Mouse (Mus musculus) G1E (cell line): ENCODE measurements around the gene Ahcyl2. TPM values are rescaled to one million over a fixed set of nuclear protein-coding genes. Genes with fewer than 3 reads are reported as not detected.
"Not testable (repeated sequence)": the region's sequence is repeated elsewhere in the genome, so short reads cannot be mapped to it uniquely, and the experiment has no call there.

Experiments used
- ATAC-seq: 2 replicates; pipeline ENCODE4 v1.8.0; 2016; ENCODE audit warnings: mild to moderate bottlenecking; ENCODE audit not compliant: insufficient number of reproducible peaks, poor library complexity, low FRiP score, severe bottlenecking; ENCODE audit errors: extremely low read depth
- DNase-seq: peaks from one replicate; pipeline ENCODE4 v3.0.0; 2012; ENCODE audit warnings: low spot score
- H3K27me3 ChIP-seq: 2 replicates; pipeline ENCODE4 v1.6.1; 2012; ENCODE audit warnings: mild to moderate bottlenecking, low read length, inconsistent platforms; ENCODE audit not compliant: insufficient read depth
- H3K36me3 ChIP-seq: replicated peaks from 2 replicates; pipeline ENCODE3; 2012; ENCODE audit warnings: mild to moderate bottlenecking, inconsistent platforms
- H3K4me1 ChIP-seq: 2 replicates; pipeline ENCODE4 v1.6.1; 2012; ENCODE audit warnings: low read depth, low read length, inconsistent platforms, mixed read lengths; ENCODE audit not compliant: insufficient read depth
- H3K4me3 ChIP-seq: 2 replicates; pipeline ENCODE4 v1.5.1; 2012; ENCODE audit warnings: low read depth, mild to moderate bottlenecking, inconsistent platforms, low read length, moderate library complexity, mixed read lengths
- H3K9me3 ChIP-seq: replicated peaks from 2 replicates; pipeline ENCODE4 v1.6.1; 2012; ENCODE audit warnings: inconsistent platforms
- CTCF ChIP-seq: IDR thresholded peaks from 2 replicates; pipeline ENCODE4 v1.5.1; 2012; ENCODE audit warnings: low read depth, low read length, inconsistent platforms, mixed read lengths
- GATA1 ChIP-seq: IDR thresholded peaks from 2 replicates; pipeline ENCODE4 v1.6.1; 2012; ENCODE audit warnings: borderline replicate concordance, low read length, inconsistent platforms, mixed read lengths
- GATA2 ChIP-seq: IDR thresholded peaks from 2 replicates; pipeline ENCODE4 v1.6.1; 2012; ENCODE audit warnings: low read depth, low read length, inconsistent platforms, borderline replicate concordance
- POLR2AphosphoS5 ChIP-seq: IDR thresholded peaks from 2 replicates; pipeline ENCODE4 v1.6.1; 2012; ENCODE audit warnings: low read depth, low read length, inconsistent platforms; ENCODE audit not compliant: insufficient replicate concordance
- TAL1 ChIP-seq: conservative IDR thresholded peaks from 2 replicates; pipeline ENCODE4 v1.6.1; 2012; ENCODE audit warnings: low read depth, low read length, inconsistent platforms, mixed read lengths
- polyA plus RNA-seq: library from polyadenylated mRNA; stranded (reverse); fragments of >175 nt; gene quantifications from 2 replicates; pipeline ENCODE4 v1.2.3, GENCODE M21; 2012
- total RNA-seq, 2 experiments: library from RNA; stranded (forward) in 1 of 2; stranded (reverse) in 1 of 2; fragments of 200-1000 nt in 1 of 2; fragments of >200 nt in 1 of 2; fragmentation: Nextera tagmentation in 1 of 2; gene quantifications; 2 replicates each; pipeline ENCODE4 v1.2.3; 2014 to 2017

The Ahcyl2 gene
- total and polyA plus RNA-seq, 3 experiments: 21.7 to 81.5 (median 45.0) TPM

DNA sequence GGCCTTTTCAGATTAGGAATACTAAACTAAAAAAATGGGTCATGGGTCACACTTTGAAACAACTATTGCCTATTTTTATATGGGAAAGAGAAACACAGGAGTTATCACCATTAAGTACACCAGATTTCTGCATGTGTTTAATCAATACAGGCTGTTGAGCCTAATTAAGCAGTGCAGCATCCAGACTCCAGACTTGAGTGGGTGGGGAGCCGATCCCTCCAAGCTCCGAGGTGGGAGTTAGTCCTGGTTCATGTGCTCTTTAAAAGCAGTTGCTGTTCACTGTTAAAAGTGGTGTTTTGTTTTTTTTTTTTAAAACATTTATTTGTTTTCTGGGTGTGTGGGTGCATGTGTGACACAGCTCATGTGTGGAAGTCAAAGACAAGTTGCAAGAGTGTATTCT, 37.6 kb downstream of the Ahcyl2 start:
- Histone ChIP-seq H3K36me3 (peaks cover 10% of the 10 kb centered on the region), H3K4me1 (peaks cover 8% of the 10 kb centered on the region), H3K9me3 (no peaks in the 10 kb centered on the region), H3K27me3 (no peaks in the 10 kb centered on the region), H3K4me3 (no peak overlapping the region)
- ATAC-seq: no peak
- no peak for DNase-seq
- TF ChIP-seq POLR2AphosphoS5 (no peak), TAL1 (no peak), GATA2 (no peak), GATA1 (no peak), CTCF (no peak)

DNA sequence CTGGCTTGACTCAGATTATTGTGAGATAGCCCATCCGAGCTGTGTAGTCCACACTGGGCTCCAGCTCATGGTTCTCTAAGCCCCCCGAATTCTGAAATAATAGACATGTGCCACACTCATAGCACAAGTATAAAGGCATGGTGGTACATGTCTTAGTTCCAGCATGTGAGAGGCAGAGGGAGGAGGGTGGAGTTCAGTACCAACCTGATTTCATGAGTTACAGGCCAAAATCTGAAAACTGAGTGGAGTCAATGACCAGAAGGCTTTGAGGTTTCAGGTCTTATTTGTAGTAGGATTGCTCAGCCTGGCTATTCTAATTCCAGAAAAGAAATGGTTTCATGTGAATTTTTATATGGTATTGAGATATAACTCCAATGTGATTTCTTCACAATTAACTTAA, 44.3 kb downstream of the Ahcyl2 start:
- no peak for TF ChIP-seq POLR2AphosphoS5
- no peak for TF ChIP-seq CTCF
- no peak for TF ChIP-seq TAL1
- no peak for TF ChIP-seq GATA1
- no peak for TF ChIP-seq GATA2
- no peak for ATAC-seq

DNA sequence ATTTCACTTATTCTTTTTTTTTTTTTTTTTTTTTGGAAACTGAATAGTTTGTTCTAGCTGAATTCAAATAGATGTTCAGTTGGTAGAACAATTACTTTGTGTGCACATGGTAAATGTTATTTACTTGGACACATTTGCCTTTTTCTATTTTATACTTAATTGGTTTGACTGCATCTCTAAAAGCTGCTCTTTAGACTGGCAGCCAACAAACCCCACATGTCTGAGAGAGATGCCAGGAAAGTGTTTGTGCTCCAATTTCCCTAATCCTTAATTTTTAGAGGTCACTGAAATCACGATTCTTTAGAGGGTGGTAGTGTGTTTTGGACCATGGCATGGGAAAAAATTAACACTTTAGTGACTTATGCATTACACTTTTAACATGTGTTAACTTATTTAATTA, 44.8 kb downstream of the Ahcyl2 start:
- no peaks in the 10 kb centered on the region for H3K9me3 ChIP-seq
- no peak overlapping the region for H3K4me3 ChIP-seq
- H3K27me3 ChIP-seq: no peaks in the 10 kb centered on the region
- no peak for ATAC-seq
- TF ChIP-seq GATA2 (no peak), POLR2AphosphoS5 (no peak), CTCF (no peak), GATA1 (no peak), TAL1 (no peak)
- H3K4me1 ChIP-seq: peaks cover under 1% of the 10 kb centered on the region; the same call in 1 of the 2 replicates
- peaks cover 16% of the 10 kb centered on the region for H3K36me3 ChIP-seq
- DNase-seq: no peak

More for the DNA sequence above, 44.3 kb downstream of the Ahcyl2 start:
- H3K9me3 ChIP-seq: no peaks in the 10 kb centered on the region
- no peaks in the 10 kb centered on the region for H3K27me3 ChIP-seq
- peaks cover 5% of the 10 kb centered on the region for H3K4me1 ChIP-seq
- H3K36me3 ChIP-seq: peaks cover 16% of the 10 kb centered on the region
- no peak for DNase-seq
- H3K4me3 ChIP-seq: no peak overlapping the region

DNA sequence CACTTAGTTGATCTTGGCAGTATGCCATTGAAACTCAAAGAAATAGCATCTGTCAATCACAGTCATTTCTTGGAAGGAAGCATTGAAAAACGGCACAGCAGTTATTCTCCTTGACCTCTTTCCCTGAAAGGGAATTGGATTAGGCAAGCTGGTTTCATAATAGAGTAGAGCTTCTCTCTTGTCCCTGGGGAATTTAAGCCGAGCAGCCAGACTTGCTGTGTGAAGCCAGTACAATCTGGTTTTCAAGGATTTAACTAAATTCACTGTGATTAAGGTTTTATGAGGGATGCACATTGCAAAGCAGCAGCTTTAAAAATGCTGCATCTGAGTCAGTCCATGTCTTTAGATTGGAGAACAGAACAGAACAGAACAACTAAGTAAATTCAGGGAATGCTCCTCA, 46.8 kb downstream of the Ahcyl2 start:
- Histone ChIP-seq H3K9me3 (no peaks in the 10 kb centered on the region), H3K27me3 (no peaks in the 10 kb centered on the region), H3K36me3 (peaks cover 19% of the 10 kb centered on the region), H3K4me3 (no peak overlapping the region), H3K4me1 (peaks cover 7% of the 10 kb centered on the region; the same call in 1 of the 2 replicates)
- DNase-seq: no peak
- no peak for TF ChIP-seq POLR2AphosphoS5
- TF ChIP-seq CTCF: no peak
- TF ChIP-seq GATA1: no peak
- TF ChIP-seq TAL1: no peak
- TF ChIP-seq GATA2: no peak
- ATAC-seq: no peak

DNA sequence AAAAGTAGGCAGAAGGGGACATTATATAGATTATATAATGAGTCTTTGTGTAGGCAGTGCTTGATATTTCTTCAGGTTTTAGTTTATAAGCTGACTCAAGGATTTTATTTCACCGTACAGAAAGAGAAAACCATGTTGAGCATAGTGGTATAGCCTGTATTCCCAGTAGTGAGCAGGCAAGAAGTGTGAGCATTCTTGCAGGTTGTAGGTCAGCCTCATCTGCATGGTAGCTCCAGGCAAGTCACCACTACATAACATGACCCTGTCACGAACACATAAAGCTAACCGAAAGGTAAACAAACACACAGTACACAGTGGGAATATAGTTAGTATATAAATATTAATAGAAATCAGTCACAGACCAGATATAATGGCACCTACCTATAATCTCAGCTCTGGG, 47.2 kb downstream of the Ahcyl2 start:
- TF ChIP-seq GATA2: no peak
- no peak for TF ChIP-seq POLR2AphosphoS5
- TF ChIP-seq TAL1: no peak
- no peak for TF ChIP-seq CTCF
- no peak for TF ChIP-seq GATA1
- no peak for DNase-seq
- ATAC-seq: no peak
- Histone ChIP-seq H3K27me3 (no peaks in the 10 kb centered on the region), H3K9me3 (no peaks in the 10 kb centered on the region), H3K36me3 (peaks cover 19% of the 10 kb centered on the region), H3K4me3 (no peak overlapping the region), H3K4me1 (peaks cover 7% of the 10 kb centered on the region; the same call in 1 of the 2 replicates)

DNA sequence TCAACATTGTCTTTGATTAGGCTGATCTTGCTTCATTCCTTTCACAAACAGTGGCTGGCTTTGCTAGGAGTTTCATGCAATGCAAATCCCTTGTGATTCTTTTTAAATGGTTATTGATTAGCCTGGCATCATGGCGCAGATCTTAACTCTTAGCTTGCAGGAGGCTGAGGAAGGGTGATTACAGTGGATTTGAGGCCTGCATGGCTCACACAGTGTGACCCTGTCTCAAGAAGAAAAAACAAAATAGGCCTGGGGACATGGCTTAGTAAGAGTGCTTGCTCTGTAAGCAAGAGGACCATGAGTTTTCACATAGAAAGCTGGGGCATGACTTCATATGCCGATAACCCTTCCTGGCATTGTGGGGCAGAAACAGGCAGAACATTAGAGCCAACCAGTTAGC, 47.8 kb downstream of the Ahcyl2 start:
- ATAC-seq (no peak), DNase-seq (no peak)
- TF ChIP-seq GATA1 (no peak), CTCF (no peak), TAL1 (no peak), GATA2 (no peak), POLR2AphosphoS5 (no peak)
- no peaks in the 10 kb centered on the region for H3K27me3 ChIP-seq
- H3K36me3 ChIP-seq: peaks cover 23% of the 10 kb centered on the region
- no peaks in the 10 kb centered on the region for H3K9me3 ChIP-seq
- H3K4me3 ChIP-seq: no peak overlapping the region
- peaks cover 7% of the 10 kb centered on the region; the same call in 1 of the 2 replicates for H3K4me1 ChIP-seq

DNA sequence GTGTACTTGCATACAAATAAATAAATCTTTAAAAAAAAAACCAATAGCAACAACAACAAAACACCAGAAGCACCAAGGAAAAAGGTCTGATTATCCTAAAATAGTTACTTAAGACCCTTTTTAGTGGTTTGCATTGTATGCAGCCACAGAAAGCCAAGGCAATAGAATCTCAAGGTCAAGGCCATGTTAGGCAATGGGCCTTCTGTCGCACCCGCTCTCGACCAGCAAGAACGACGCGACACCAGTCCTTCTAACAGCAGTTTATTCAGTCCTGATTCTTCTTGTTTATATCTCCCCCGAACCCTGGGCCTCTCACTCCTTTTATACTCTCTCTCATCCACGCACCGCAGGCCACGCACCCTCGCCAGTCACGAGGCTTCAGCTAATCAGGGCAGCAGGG, 48.6 kb downstream of the Ahcyl2 start:
- not testable (repeated sequence) for H3K27me3 ChIP-seq, H3K4me3 ChIP-seq, ATAC-seq, H3K4me1 ChIP-seq, DNase-seq, H3K9me3 ChIP-seq
- peaks cover 26% of the 10 kb centered on the region for H3K36me3 ChIP-seq
